Mouse (Mus musculus) liver, embryonic 14.5 days (tissue): ENCODE data around the gene Dlg2.

Source experiments
- CTCF ChIP-seq: IDR thresholded peaks from 2 replicates; pipeline ENCODE4 v1.5.1; 2016; ENCODE audit warnings: antibody characterized with exemption, low read depth, control low read depth
- EP300 ChIP-seq: IDR thresholded peaks from 2 replicates; pipeline ENCODE4 v1.6.1; 2016; ENCODE audit warnings: antibody characterized with exemption, low read depth

DNA sequence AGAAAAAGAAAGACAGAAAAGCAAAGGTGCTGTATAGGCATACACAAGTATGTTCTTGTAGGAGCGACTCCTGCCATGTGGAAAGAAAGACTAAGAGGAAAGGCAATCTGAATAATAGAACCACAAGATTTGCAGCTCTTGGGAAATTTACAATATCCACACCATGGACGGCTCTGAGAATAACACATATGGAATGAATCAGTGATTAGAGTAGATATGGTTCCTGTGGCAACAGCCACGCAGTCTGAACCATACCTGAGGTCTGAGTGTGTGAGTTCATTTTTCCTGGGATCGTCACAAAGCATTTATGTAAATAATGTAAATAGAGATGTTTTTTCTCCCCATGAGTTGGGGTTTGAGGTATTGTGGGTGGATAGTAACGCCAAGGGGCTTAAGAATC is 1247.9 kb downstream of the Dlg2 start:
- TF ChIP-seq CTCF: no peak
- TF ChIP-seq EP300: no peak
